Mouse (Mus musculus): ENCODE measurements around the gene Eya3. TPM values are rescaled to one million over a fixed set of nuclear protein-coding genes. Genes with fewer than 3 reads are reported as not detected.
"Not testable (repeated sequence)": the region's sequence is repeated elsewhere in the genome, so short reads cannot be mapped to it uniquely, and the experiment has no call there.

Eya3 gene
- total RNA-seq (2021) = 10 to 100 TPM; 14.2 to 14.3 TPM
- long read RNA-seq, experiment 1, full-length matches to known transcripts = 1 of 3 reads
- long read RNA-seq, experiment 1, partial matches to known transcripts = 0 of 3 reads
- long read RNA-seq, experiment 1, other reads (novel, unspliced or antisense) = 2 of 3 reads
- long read RNA-seq, experiment 2, full-length matches to known transcripts = 2 of 3 reads
- long read RNA-seq, experiment 2, partial matches to known transcripts = 0 of 3 reads
- long read RNA-seq, experiment 2, other reads (novel, unspliced or antisense) = 1 of 3 reads

GRCm38 (mm10) chr4:132638461-132639190 is at the start of gene Eya3:
Gene Eya3 (plus strand): TSS chr4:132638987.
- intact Hi-C loops (cut with DNase I; ENCODE audit: low total_unique reads) = no loop called here
- DNase-seq = peak; percentile 95

- intact Hi-C loops (cut with DNase I; ENCODE audit: low total_unique reads) = no loop called here
These were observed 48.1 kb upstream of the Eya3 start for GRCm38 (mm10) chr4:132590642-132591041.

GRCm38 (mm10) chr4:132592958-132593357 is 45.8 kb upstream of the Eya3 start:
- DNase-seq = no peak
- intact Hi-C loops (cut with DNase I; ENCODE audit: low total_unique reads) = no loop called here

More at GRCm38 (mm10) chr4:132590642-132591041, 48.1 kb upstream of the Eya3 start:
- DNase-seq = no peak

DNA sequence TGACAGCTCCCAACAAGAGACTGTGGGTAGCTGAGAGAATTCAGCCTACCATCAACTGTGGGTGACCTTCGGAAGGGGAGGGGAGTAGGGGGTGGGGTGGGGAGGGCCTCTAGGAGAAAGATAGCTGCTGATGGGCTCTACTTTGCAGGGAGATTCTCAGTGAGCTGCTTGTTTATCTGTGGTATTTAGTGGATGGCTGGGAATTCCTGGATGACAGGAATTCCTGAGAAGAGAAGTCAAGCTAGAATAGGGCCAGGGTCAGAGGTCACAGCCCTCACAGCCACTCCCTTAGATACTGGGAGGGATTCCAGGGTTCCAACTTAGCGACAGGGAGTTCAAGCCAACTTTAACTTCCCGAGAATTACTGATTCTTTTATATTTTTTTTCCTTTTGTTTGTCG is 44.6 kb upstream of the Eya3 start:
- no peak for DNase-seq
- intact Hi-C loops (cut with DNase I; ENCODE audit: low total_unique reads) = no loop called here

- no peak for DNase-seq
- intact Hi-C loops (cut with DNase I; ENCODE audit: low total_unique reads) = no loop called here
These were observed 39.9 kb upstream of the Eya3 start for GRCm38 (mm10) chr4:132598861-132599260.

DNA sequence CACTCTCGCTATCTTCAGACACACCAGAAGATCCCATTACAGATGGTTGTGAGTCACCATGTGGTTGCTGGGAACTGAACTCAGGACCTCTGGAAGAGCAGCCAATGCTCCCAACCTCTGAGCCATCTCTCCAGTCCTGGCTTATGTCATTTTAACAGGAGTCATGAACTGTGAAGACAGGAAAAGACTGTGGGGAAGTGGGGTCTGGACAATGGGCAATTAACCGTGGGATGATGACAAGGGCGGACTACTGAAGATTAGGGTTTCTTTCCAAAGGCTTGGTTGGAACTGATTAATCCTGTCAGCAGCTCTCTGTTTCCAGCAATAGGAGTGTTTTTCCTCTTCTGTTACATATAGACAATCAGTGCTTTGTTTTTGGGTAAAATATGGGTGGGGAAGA is 39.0 kb upstream of the Eya3 start:
- intact Hi-C loops (cut with DNase I; ENCODE audit: low total_unique reads) = no loop called here
- DNase-seq = no peak

GRCm38 (mm10) chr4:132600465-132600864 is 38.3 kb upstream of the Eya3 start:
- no peak for DNase-seq
- intact Hi-C loops (cut with DNase I; ENCODE audit: low total_unique reads) = no loop called here

DNA sequence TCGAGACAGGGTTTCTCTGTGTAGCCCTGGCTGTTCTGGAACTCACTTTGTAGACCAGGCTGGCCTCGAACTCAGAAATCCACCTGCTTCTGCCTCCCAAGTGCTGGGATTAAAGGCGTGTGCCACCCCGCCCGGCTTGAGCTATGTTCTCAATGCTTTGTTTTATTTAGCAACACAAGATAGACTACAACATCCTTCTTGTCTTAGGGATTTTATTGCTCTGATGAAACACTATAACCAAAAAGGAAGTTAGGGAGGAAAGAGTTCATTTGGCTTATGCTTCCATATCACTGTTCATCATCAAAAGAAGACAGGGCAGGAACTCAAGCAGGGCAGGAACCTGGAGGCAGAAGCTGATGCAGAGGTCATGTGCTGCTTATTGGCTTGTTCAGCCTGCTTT is 37.5 kb upstream of the Eya3 start:
- intact Hi-C loops (cut with DNase I; ENCODE audit: low total_unique reads); DNase-seq: not testable (repeated sequence)

DNA sequence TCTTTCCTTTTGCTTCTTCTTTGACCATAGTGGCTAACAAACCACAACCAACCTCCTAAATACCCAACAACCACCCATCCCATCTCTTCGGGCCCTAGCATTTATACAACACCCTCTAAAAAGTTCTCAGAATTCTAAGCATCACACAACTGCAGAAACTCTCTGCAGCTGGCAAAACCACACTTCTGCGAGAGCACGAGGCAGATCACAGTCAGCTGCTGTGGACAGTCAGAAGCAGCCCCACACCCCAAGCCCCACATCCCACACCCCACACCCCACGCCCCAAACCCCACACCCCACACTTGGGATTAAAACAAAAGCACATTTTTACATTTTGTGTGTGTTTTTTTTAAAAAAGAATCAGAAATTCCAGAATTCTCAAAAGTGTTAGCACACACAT is 35.3 kb upstream of the Eya3 start:
- intact Hi-C loops (cut with DNase I; ENCODE audit: low total_unique reads) = no loop called here
- no peak for DNase-seq

DNA sequence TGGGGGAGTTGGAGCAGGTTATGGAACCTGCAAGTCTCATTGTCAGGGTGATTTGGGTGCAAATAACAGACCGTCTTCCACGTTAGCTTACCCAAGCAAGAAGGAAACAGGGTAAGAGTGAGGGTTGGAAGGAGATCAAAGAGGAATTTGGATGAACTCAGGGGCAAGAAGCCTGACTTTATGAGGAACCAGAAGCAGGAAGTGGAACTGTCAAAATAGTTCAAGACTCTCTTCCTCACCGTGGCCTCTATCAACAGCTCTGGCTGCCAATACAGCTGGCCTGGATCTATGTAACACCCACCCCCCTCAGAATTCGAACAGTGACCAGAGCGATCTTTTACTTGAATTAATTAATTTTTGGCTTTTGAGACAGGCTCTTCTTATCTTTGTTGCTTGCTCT is 33.0 kb upstream of the Eya3 start:
- intact Hi-C loops (cut with DNase I; ENCODE audit: low total_unique reads) = no loop called here
- no peak for DNase-seq

DNA sequence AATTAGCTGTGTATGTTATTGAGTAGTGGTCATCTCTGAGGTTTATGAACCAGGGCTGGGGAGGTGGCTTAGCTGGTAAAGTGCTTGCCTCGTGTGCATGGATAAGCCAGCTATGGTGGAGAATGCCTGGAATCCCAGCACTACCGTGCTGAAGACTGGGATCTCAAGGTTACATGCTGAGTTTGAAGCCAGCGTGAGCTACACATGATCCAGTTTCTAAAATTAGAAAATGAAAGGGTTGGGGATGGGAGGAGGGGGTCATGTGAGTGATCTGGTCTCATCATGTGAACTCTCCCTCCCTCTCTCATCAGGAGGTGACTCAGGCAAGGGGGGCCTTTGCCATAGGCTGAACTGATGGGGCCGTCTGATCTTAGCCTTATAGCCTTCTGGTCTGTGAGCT is 30.6 kb upstream of the Eya3 start:
- intact Hi-C loops (cut with DNase I; ENCODE audit: low total_unique reads) = no loop called here
- DNase-seq = no peak

GRCm38 (mm10) chr4:132610301-132610984 is 28.3 kb upstream of the Eya3 start:
- no peak for DNase-seq
- intact Hi-C loops (cut with DNase I; ENCODE audit: low total_unique reads) = no loop called here

DNA sequence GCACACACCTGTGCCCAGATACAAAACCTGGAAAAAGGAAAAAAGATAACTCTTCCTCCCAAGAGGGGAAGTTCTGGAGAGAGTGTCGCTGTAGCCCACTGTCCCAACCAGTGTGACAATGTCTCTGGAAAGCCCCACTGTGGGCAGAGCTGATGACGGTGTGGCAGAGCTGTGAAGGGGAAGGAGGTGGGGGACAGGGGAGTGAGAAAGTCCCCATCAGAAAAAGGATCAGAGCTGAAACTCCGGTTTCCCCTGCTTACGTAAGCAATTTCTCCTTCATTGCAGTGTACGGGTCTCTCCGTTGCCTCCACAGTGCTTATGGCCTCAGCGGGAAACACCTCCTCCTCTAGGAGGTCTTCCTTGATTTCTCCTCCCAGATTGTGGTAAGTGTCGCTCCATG is 27.5 kb upstream of the Eya3 start:
- no peak for DNase-seq
- intact Hi-C loops (cut with DNase I; ENCODE audit: low total_unique reads) = no loop called here

DNA sequence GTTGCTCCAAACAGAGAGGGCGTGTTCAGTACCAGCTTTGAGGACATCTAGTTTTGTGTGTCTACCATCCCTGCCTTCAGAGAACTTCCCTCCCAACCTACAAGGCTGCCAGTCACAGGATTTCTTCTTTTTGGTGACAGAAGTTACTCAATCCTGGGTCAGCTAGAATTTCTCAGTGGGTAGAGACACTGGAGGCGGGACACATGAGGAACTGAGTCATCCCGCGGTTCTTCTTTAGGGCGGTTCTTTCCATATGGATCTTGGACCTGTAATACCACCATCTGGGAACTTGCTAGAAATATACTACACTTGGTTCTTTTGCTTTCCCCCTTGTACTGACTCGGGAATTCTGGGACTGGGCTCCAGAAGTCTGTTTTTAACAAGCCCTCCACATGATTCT is 20.9 kb upstream of the Eya3 start:
- no peak for DNase-seq
- intact Hi-C loops (cut with DNase I; ENCODE audit: low total_unique reads) = no loop called here

DNA sequence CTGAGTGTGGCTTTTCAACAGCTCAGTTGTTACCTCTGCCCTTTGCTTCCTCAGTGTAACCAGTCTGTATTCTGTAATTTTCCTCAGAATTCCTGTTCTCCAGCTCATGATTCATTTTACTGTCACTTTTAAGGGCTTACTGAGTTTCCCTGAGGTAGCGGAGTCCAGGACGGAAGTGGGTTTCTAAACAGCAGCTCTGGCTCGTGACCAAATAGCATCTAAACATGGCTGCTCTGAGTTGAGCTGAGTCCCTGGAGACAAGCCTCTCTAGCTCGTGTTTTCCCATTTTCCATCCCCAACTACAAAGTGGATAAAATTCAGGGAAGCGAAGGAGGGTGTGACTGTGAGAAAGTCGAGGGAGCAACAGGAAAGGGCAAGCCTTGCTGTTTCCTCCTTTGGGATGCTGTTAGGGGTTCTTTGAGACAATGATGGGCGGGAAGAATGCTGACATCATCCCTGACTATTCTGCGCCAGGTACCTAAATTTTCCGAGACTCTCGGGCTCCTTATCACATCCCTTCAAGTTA is 19.9 kb upstream of the Eya3 start:
- no peak for DNase-seq
- intact Hi-C loops (cut with DNase I; ENCODE audit: low total_unique reads) = no loop called here

GRCm38 (mm10) chr4:132620134-132620533 is 18.7 kb upstream of the Eya3 start:
- intact Hi-C loops (cut with DNase I; ENCODE audit: low total_unique reads) = no loop called here

GRCm38 (mm10) chr4:132621287-132622068 is 17.3 kb upstream of the Eya3 start:
- intact Hi-C loops (cut with DNase I; ENCODE audit: low total_unique reads) = no loop called here
- DNase-seq = no peak

More at GRCm38 (mm10) chr4:132620134-132620533, 18.7 kb upstream of the Eya3 start:
- no peak for DNase-seq

DNA sequence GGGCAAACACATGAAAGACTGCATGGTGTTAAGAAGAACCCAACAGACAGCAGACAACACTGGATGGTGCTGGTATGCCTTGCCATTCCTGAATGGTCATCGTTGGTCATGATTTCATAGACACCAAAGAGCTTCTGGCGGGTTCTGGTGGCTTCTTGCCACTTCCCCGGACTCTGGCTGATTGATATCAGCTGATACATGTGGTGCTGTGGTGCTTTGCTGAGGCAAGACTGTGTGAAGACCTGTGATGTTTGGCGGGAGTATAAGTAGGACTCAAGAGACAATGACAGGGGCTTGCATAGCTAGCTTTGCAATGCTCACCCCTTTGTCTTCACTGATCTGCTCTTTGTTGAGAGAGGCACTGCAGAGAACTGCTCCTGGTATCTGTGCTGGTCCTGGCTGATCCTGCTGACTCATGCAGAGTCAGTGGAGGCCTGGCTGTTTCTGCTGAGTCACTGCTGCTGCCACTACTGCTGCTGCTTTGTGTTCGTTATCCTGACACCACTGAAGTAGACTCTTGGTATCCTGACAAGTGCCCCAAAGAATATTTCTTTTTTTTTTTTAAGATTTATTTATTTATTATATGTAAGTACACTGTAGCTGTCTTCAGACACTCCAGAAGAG is 14.6 kb upstream of the Eya3 start:
- DNase-seq = no peak
- intact Hi-C loops (cut with DNase I; ENCODE audit: low total_unique reads) = no loop called here

- DNase-seq = peak; percentile 54
These were observed 10.0 kb upstream of the Eya3 start for GRCm38 (mm10) chr4:132628830-132629229.

More at GRCm38 (mm10) chr4:132628830-132629229, 10.0 kb upstream of the Eya3 start:
- intact Hi-C loops (cut with DNase I; ENCODE audit: low total_unique reads) = no loop called here
